ENCODE assay signal across 10 mouse cellular contexts in genomic region chr8:24258622-24259021, GRCm38 (mm10).
"Had no signal": no experiment of that assay in that cellular context is flagged by ENCODE, and none has a peak within 500 bp of the region (broad histone marks: within the 10 kb centered on the region; RNA-seq: fewer than 3 reads in every experiment).

No protein-coding gene starts in this region.

- DNase-seq: kidney, postnatal 25 days; liver, embryonic 13.5 days; lung, adult 2 months; lung, postnatal 14 days; lung, postnatal 4 days; midbrain, embryonic 14.5 days; thymus, adult 18-20 months; thymus, postnatal 36 days had no signal

- H3K4me1 ChIP-seq: liver, embryonic 13.5 days had no signal

- H3K4me3 ChIP-seq: liver, embryonic 13.5 days had no signal

- H3K27me3 ChIP-seq: liver, embryonic 13.5 days had no signal

- H3K9me3 ChIP-seq: liver, embryonic 13.5 days had no signal

- H3K27ac ChIP-seq: kidney, postnatal 0 days; liver, embryonic 13.5 days had no signal

- H3K9ac ChIP-seq: liver, embryonic 13.5 days had no signal

- H3K36me3 ChIP-seq: liver, embryonic 13.5 days had no signal

- H3K4me2 ChIP-seq: liver, embryonic 13.5 days; midbrain, embryonic 11.5 days had no signal
